Comparison of ENCODE assay signal across 15 mouse cellular contexts in genomic region chr6:85898596-85899475, GRCm38 (mm10). TPM values are rescaled to one million over a fixed set of nuclear protein-coding genes. Genes with fewer than 3 reads are reported as not detected.
A peak's percentile ranks its signal among the peaks of the same experiment; 100 is the strongest.
DNase-seq lines count a peak whose midpoint lies in the region; ATAC-seq lines count a peak whose summit lies in the region.
"Not testable (repeated sequence)": the region's sequence is repeated elsewhere in the genome, so short reads cannot be mapped to it uniquely, and the experiment has no call there.
"Had no signal": no experiment of that assay in that cellular context is flagged by ENCODE, and none has a peak within 500 bp of the region (broad histone marks: within the 10 kb centered on the region; RNA-seq: fewer than 3 reads in every experiment).

No protein-coding gene starts in this region.

- not testable (repeated sequence) for H3K4me1 ChIP-seq in forebrain, embryonic 10.5 days; hindbrain, embryonic 16.5 days (ENCODE audit: control insufficient read depth, insufficient read depth, low read depth, low read length); midbrain, embryonic 10.5 days

- H3K4me2 ChIP-seq in hindbrain, embryonic 16.5 days (ENCODE audit: low read length): not testable (repeated sequence)

- not testable (repeated sequence) for H3K9me3 ChIP-seq in forebrain, embryonic 10.5 days; hindbrain, embryonic 16.5 days (ENCODE audit: control insufficient read depth, low read length); midbrain, embryonic 10.5 days (replicated peaks)

- peak; percentile 73 for ATAC-seq in hindbrain, embryonic 16.5 days

- 77% methylated on average over 7 of the region's 8 CpGs for WGBS in forebrain, embryonic 10.5 days
- 71% methylated on average over 7 of the region's 8 CpGs for WGBS in hindbrain, embryonic 16.5 days
- 77% methylated on average over 7 of the region's 8 CpGs for WGBS in midbrain, embryonic 10.5 days

- H3K4me3 ChIP-seq in forebrain, embryonic 10.5 days; hindbrain, embryonic 16.5 days (ENCODE audit: low read length); midbrain, embryonic 10.5 days: not testable (repeated sequence)

- not testable (repeated sequence) for H3K27me3 ChIP-seq in forebrain, embryonic 10.5 days (ENCODE audit: poor library complexity, severe bottlenecking); hindbrain, embryonic 16.5 days (replicated peaks; ENCODE audit: control insufficient read depth, insufficient read depth, low read length); midbrain, embryonic 10.5 days (ENCODE audit: low read depth, poor library complexity, severe bottlenecking)

- not testable (repeated sequence) for H3K27ac ChIP-seq in forebrain, embryonic 10.5 days; hindbrain, embryonic 16.5 days (ENCODE audit: low read depth, low read length); midbrain, embryonic 10.5 days (replicated peaks)

- H3K36me3 ChIP-seq in forebrain, embryonic 10.5 days (replicated peaks); hindbrain, embryonic 16.5 days (ENCODE audit: control insufficient read depth, insufficient read depth, low read length); midbrain, embryonic 10.5 days: not testable (repeated sequence)

- DNase-seq in adipocyte (ENCODE audit: low spot score): peak; percentile 45
- DNase-seq in adrenal gland, postnatal 36 days: peak; percentile 38 to 41
- peak; percentile 3 for DNase-seq in forebrain, embryonic 10.5 days (ENCODE audit: extremely low spot score, low spot score)
- peak; percentile 21 to 24 for DNase-seq in layer of hippocampus, postnatal 36 days
- DNase-seq in midbrain, embryonic 10.5 days (ENCODE audit: low spot score): peak; percentile 9

- H3K9ac ChIP-seq in hindbrain, embryonic 16.5 days (ENCODE audit: low read depth, low read length): not testable (repeated sequence)

RNA-seq across cellular contexts. Expression of gene Nat8f4, which starts 5.8 kb away (rescaled TPM):
- total RNA-seq in adrenal gland, postnatal 36 days (2021): 10 to 100 TPM in 1 of 2 experiments, 1 to 10 TPM in 1; 8.0 to 13.5 TPM
- polyA plus RNA-seq in forebrain, embryonic 10.5 days (2016; fragmentation: Nextera tagmentation; extraction: Ambion mirVana): 6.2 and 6.7 TPM in 2 replicates
- polyA plus RNA-seq in hindbrain, embryonic 16.5 days (2015; fragmentation: Nextera tagmentation; extraction: Ambion mirVana): 7.4 and 7.7 TPM in 2 replicates
- 1 to 10 TPM; 6.9 to 8.0 TPM for total RNA-seq in layer of hippocampus, postnatal 36 days (2021)
- 5.6 and 6.0 TPM in 2 replicates for polyA plus RNA-seq in midbrain, embryonic 10.5 days (2016; fragmentation: Nextera tagmentation; extraction: Ambion mirVana)

RNA-seq across cellular contexts. Expression of gene Tprkb, which starts 12.8 kb away (rescaled TPM):
- 10 to 100 TPM; 40.7 to 56.0 TPM for total RNA-seq in adrenal gland, postnatal 36 days (2021)
- polyA plus RNA-seq in forebrain, embryonic 10.5 days (2016; fragmentation: Nextera tagmentation; extraction: Ambion mirVana): 33.8 and 37.1 TPM in 2 replicates
- polyA plus RNA-seq in hindbrain, embryonic 16.5 days (2015; fragmentation: Nextera tagmentation; extraction: Ambion mirVana): 49.3 and 53.3 TPM in 2 replicates
- 10 to 100 TPM; 77.8 to 88.5 TPM for total RNA-seq in layer of hippocampus, postnatal 36 days (2021)
- polyA plus RNA-seq in midbrain, embryonic 10.5 days (2016; fragmentation: Nextera tagmentation; extraction: Ambion mirVana): 30.6 and 35.9 TPM in 2 replicates

RNA-seq across cellular contexts. Expression of gene Nat8f1, which starts 16.7 kb away (rescaled TPM):
- 10 to 100 TPM; 35.9 to 55.9 TPM for total RNA-seq in adrenal gland, postnatal 36 days (2021)
- 5.2 and 6.4 TPM in 2 replicates for polyA plus RNA-seq in forebrain, embryonic 10.5 days (2016; fragmentation: Nextera tagmentation; extraction: Ambion mirVana)
- 20.1 and 20.4 TPM in 2 replicates for polyA plus RNA-seq in hindbrain, embryonic 16.5 days (2015; fragmentation: Nextera tagmentation; extraction: Ambion mirVana)
- 10 to 100 TPM; 29.1 to 32.0 TPM for total RNA-seq in layer of hippocampus, postnatal 36 days (2021)
- 5.9 and 7.9 TPM in 2 replicates for polyA plus RNA-seq in midbrain, embryonic 10.5 days (2016; fragmentation: Nextera tagmentation; extraction: Ambion mirVana)

RNA-seq across cellular contexts. Expression of gene Nat8f2, which starts 29.9 kb away (rescaled TPM):
- total RNA-seq in adrenal gland, postnatal 36 days (2021): 1 to 10 TPM; 1.9 to 2.3 TPM
- not detected in 2 replicates for polyA plus RNA-seq in forebrain, embryonic 10.5 days (2016; fragmentation: Nextera tagmentation; extraction: Ambion mirVana)
- not detected in 2 replicates for polyA plus RNA-seq in hindbrain, embryonic 16.5 days (2015; fragmentation: Nextera tagmentation; extraction: Ambion mirVana)
- 1 to 10 TPM; 2.4 to 2.8 TPM for total RNA-seq in layer of hippocampus, postnatal 36 days (2021)
- not detected in 2 replicates for polyA plus RNA-seq in midbrain, embryonic 10.5 days (2016; fragmentation: Nextera tagmentation; extraction: Ambion mirVana)
- total RNA-seq: CH12.LX; gastrocnemius, adult 2 months; granulocyte monocyte progenitor cell, adult 5-6 weeks; heart, postnatal 36 days had no signal
- polyA plus RNA-seq: embryonic facial prominence, embryonic 13.5 days; forebrain, embryonic 14.5 days; heart, embryonic 13.5 days; heart, postnatal 0 days; intestine, embryonic 16.5 days had no signal
